Mouse (Mus musculus): ENCODE data around the gene Esm1. TPM values are rescaled to one million over a fixed set of nuclear protein-coding genes. Genes with fewer than 3 reads are reported as not detected.
"Not testable (repeated sequence)": the region's sequence is repeated elsewhere in the genome, so short reads cannot be mapped to it uniquely, and the experiment has no call there.

The Esm1 gene
- total RNA-seq, 2 experiments from 2014 or later, result 11.7 to 14.6 TPM

DNA sequence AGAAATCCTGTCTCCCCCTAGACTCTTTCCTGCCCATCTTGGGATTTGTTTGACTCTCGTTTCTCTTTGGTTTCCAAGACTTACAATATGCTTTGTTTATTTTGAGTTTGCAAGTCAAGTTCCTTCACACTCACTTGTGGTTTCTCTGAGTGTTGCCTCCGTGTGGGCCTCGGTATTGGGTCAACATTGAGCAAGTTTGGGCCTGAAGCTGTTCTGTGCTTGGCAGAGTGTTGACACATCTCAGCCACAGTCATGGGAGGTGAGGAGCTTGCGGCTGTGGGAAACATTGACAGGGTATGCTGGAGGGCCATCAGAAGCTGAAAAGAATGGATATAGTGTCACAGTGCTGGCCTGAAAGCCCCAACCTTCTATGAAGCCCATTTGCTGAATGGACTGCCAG, 17.6 kb downstream of the Esm1 start:
- DNase-seq (ENCODE audit: low spot score in 2 of 2), result no peak

DNA sequence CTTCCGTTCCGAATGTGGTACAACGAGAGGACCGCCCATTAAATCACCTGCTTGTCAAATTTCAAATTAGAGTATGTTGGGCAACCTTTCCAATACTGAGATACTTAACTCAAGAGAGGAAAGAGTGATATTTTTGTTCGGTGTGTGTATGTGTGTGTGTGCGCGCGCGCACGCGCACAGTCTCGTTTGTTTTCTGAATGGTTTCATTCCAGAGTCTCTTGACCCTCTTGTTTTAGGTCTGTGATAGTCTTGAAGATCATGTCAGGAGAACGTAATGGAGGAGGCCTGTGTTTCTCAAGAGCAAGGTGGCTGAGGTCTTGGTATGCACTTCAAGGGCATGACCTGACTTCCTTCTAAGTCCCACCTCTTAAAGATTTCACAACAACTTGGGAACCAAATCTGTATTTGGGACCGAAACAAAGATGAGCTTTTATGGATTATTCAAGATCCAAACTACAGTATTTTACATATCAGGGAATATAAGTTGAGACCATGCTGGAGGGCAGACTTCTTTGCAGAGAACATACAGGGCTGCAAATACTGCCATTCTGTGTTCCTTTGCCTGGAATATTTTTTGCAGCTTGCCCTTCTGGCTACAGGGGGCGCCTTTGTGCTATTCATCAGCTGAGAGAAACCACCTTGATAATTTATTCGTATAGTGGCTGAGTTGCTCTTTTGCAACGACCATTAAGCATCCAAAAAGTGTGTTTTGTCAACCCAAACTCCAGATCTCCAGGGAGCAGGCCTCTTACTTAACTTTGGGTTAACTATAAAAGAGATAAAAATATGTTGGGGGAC, 18.4 kb downstream of the Esm1 start:
- no peak for DNase-seq (ENCODE audit: low spot score in 2 of 2)

- DNase-seq (ENCODE audit: low spot score in 2 of 2), result no peak
These were observed 32.7 kb downstream of the Esm1 start for GRCm38 (mm10) chr13:113242129-113242528.

DNA sequence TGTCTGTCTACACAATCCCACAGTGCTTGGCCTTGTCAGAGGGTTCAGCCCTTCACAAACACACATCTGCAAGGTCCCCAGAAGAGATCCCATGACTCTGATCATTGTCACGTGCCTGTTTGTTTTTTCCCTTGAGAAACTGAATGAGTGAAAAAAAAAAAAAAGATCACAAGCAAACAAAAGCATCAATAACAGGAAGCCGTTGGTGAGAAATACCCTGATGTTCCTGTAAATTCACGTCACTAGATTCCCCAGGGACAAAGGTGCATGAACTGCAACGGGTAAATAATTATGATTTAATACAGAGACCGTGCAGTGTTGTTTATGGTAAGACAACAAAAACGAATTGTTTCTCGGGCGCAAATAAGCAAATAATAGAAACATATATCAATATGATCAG, 35.6 kb downstream of the Esm1 start:
- DNase-seq (ENCODE audit: low spot score in 2 of 2), result no peak

GRCm38 (mm10) chr13:113252580-113252979, 43.1 kb downstream of the Esm1 start:
- DNase-seq (ENCODE audit: low spot score in 2 of 2), result not testable (repeated sequence)

DNA sequence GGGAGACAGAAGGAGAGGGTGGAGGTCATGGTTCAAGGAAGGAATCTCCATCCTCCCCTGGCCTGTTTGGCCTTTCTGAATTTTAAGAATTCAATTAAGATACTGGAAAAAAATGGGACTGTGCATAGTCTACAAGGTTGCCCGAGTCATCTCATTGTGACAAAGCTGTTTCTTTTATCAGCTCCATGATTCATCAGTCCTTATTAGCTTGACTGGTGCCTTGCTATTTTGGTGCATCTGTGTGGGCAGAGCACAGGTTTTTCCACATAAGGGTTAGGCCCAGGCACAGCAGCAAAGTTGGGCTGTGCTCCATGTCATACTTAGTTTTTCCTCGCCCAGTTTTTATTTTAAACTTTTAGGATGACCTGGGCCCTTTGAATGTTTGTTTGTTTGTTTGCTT, 47.3 kb downstream of the Esm1 start:
- DNase-seq (ENCODE audit: low spot score in 2 of 2), result no peak

DNA sequence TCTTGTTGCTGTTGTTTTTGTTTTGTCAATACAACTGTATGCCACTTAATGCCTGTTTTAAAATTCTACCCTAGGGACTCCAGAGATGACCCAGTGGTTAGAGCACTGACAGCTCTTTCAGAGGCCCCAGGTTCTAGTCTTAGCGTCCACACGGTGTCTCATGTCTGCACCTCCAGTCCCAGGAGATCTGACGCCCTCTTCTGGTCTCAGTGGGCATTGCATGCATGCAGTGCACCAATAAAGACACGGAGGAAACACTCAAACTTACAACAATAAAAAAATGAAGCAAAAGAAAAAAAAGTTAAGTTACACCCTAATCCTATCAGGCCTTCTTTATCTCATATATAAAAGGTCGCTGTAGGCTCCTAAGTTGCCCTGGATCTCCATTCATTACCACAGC, 47.7 kb downstream of the Esm1 start:
- no peak for DNase-seq (ENCODE audit: low spot score in 2 of 2)

- no peak for DNase-seq (ENCODE audit: low spot score in 2 of 2)
These were observed 49.8 kb downstream of the Esm1 start for GRCm38 (mm10) chr13:113259237-113259636.

DNA sequence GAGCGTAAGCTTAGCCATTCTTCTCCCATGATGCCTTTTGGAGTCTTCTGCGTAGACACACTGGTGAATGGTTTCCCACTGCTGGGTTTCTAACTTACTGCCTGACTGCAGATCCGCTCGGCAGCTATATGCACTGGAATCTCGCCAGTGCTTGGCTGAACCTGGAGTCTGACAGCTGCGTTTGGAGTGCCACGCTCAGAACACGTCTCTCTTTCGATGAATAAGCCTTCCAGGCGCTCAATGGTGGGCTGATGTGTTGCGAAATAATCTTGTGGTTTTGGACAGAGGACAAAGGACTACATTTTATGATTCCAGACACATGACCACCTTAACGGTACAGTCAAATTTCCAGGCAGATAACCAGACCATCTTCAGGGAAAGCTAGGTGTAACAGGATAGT, 53.4 kb downstream of the Esm1 start:
- DNase-seq (ENCODE audit: low spot score in 2 of 2), result no peak

GRCm38 (mm10) chr13:113265257-113265656, 55.8 kb downstream of the Esm1 start:
- DNase-seq (ENCODE audit: low spot score in 2 of 2), result peak in 1 of 2 experiments; percentile 6

DNA sequence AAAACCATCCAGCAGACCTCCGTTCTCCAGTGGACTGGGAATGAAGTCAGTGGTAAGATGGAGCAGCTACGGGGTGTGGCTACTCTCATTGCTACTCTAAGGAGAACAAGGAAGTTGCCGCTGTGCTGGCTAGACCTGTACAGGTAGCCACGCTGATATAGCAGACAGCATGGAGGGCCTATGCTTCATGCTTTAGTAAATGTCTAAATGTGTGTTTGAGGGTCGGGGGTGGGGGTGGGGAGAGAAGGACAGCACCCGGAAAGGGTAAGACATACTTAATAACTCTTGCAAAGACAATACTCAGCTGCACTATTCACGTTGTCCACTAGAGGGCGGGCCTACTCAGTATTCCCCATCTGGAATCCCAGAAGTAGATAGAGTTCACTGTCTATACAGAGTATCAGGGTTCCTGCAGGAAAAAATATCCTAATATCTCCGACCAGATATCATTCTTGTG, 57.1 kb downstream of the Esm1 start:
- DNase-seq (ENCODE audit: low spot score in 2 of 2), result peak; percentile 8 to 46

GRCm38 (mm10) chr13:113267204-113267603, 57.7 kb downstream of the Esm1 start:
- no peak for DNase-seq (ENCODE audit: low spot score in 2 of 2)

Other genes with a start within 250 kb of the Esm1 start
- under 1 TPM; 0.62 to 0.71 TPM for gene Ccno, start 221.9 kb upstream of the Esm1 start, total RNA-seq (2021)
- gene Mcidas, start 215.8 kb upstream of the Esm1 start, total RNA-seq (2021), result not detected
- gene Cdc20b, start 174.5 kb upstream of the Esm1 start, total RNA-seq (2021), result not detected
- gene Gpx8, start 163.2 kb upstream of the Esm1 start, total RNA-seq (2021), result 10 to 100 TPM; 92.5 to 98.1 TPM
- gene Gzma, start 108.7 kb upstream of the Esm1 start, total RNA-seq (2021), result 1 to 10 TPM in 1 of 2 experiments, under 1 TPM in 1; 0.59 to 1.7 TPM
- gene Gzmk, start 16.2 kb downstream of the Esm1 start, total RNA-seq (2021), result not detected
- gene BC067074, start 83.5 kb downstream of the Esm1 start, total RNA-seq (2021), result 1 to 10 TPM; 3.9 to 5.7 TPM

Data from adrenal gland, postnatal 4 days (tissue).